Mouse (Mus musculus) ES-CJ7 (cell line): ENCODE measurements around the gene Actl9.
A peak's percentile ranks its signal among the peaks of the same experiment; 100 is the strongest.

Experiments
- DNase-seq: peaks from one replicate; pipeline ENCODE4 v3.0.0; 2011; ENCODE audit warnings: low read depth, low spot score

Actl9 gene

DNA sequence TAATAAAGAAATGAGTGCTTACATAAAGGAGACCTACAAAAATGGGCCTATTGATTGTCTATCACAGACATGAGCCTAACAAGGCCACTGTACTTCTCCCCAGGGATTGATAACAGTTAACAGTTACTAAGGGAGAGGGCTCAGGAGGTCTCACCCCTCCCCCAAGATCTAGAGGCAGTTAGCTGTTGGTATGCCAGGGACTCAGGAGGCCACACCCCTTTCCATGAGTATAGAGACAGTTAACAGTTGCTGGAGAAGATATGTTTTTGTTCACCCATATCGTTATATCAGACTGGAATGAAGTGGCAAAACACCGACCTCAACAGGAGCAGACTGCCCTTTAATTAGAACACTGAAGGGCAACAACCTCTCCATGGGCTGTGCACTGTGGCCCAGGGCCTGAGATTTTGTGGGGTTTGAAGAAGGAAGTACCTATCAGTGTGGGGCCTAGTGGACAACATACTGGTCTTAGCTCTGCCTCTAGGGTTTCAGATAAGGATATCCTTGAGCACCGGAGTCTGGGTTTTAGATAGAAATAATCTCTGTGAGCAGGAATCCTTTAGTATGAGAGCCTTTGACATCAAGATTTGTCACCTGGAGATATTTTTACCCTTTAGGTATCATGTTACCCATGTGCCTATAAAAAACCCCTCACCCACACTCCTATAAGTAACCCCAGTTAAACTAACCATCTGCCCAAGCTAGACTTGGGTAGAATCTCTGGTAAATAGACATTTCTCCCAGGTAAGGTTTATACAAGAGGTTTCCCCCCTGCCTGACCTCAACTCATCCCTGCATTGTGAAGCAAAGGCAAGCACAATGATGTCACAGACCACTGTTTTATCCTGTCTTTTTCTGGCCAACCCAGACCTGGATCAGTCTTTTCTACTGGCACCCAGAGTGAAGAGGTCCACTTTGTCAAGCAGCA is at the start of gene Actl9:
Gene Actl9, plus strand, starts transcription at position 878 of the 928 bp plus-strand sequence.
- DNase-seq: no peak

GRCm38 (mm10) chr17:33385705-33386104 is 47.0 kb upstream of the Actl9 start:
- DNase-seq: no peak

- DNase-seq: no peak
Observed at GRCm38 (mm10) chr17:33392271-33392670, 40.4 kb upstream of the Actl9 start.

DNA sequence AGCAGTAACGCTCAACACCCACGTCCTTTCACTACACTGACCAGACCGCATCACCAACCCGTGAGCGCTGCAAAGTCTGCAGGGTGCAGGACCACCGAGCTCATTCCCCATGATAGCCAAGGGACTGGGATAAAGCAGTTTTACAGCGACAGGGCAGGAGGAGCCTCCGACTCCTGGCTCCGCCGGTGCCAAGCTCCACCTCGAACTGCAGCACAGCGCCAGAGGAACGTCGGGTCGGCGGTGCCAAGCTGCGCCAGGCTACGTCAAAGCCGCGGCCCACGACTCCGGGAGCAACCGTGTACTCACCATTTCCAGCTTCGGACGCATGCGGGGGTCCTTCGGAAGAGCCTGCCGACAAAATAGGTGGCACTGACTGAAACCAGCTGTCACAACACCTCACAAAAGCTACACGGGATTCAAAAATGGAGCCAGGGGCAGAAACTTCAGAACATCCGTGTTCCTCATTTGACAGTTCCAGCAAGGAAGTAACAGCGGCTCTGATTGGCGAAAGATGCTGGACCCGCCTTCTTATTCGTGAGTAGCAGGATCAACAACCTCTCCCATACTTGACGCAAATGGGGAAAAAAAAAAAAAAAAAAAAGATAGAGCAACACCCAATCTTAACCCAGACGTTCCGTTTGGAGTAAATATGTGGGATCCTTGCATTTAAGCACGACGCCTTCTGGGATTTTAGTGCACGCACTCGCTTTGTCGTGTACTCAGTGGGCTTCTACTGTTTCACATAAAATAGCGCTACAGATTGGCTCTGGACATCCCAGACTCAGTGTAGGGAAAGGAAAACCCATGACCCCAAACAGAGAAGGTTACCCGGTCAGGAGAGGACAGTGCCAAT is 38.3 kb upstream of the Actl9 start, which contains the start of gene Zfp101:
Gene Zfp101, minus strand, starts transcription at position 460 of the 853 bp plus-strand sequence.
- peak; percentile 95 for DNase-seq

DNA sequence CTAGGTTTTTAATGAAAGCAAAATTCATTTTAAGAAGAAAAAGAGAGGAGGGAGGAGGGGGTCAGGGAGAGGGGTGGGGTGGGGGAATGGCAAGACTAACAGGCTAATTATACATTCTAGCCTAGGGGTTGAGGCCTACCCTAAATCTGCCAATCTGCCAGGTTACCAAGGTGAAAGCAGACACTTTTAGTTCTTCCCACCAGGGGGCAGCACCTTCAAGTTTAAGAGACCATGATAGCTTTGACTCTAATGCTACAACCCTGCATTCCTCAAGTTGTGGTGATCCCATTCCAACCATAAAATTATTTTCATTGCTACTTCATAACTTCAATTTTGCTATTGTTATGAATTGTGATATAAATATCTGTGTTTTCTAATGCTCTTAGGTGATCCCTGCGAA is 6.5 kb downstream of the Actl9 start:
- peak; percentile 79 for DNase-seq

DNA sequence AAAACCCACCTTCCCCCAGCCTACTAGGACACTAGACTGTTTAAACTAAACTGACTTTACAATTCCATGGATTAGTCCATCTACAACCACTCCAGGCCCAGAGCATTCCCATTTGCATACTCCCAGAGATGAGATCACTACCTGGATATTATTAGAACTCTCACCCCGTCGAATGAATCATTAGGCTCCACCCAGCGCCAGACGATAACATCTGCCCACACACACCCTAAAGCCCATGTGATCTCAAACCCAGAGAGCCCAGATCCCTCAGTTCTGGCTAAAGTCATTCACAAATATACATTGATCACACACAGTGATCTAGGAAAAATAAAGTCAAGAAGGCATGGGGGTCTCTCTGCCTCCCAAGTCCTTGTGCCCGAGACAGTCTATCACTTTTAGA is 7.2 kb downstream of the Actl9 start:
- DNase-seq: no peak

DNA sequence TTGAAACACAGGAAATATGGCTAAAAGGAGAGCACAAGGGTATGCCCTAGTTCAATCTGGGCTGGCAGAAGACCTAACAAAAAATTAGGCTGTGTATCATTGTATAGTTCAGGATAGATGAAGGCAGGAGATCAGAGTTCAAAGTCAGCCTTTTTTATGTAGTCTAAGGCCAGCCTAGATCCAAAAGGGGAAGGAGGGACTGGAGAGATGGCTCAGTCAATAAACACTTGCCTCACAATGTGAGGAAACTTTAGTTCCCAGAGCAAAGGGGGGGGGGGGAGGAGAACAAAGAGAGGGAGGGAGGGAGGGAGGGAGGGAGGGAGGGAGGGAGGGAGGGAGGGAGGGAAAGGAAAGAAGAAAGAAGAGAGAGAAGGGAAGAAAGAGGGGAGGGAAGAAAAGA is 8.5 kb downstream of the Actl9 start:
- DNase-seq: no peak

- DNase-seq: no peak
Observed at GRCm38 (mm10) chr17:33456631-33457030, 23.9 kb downstream of the Actl9 start.

GRCm38 (mm10) chr17:33471206-33471605 is 38.5 kb downstream of the Actl9 start:
- DNase-seq: no peak
